Mouse (Mus musculus) frontal cortex, postnatal 14 days (tissue): ENCODE data around the gene Nap1l1.
"Not testable (repeated sequence)": the region's sequence is repeated elsewhere in the genome, so short reads cannot be mapped to it uniquely, and the experiment has no call there.

ENCODE experiments used
- DNase-seq, 2 experiments: peaks; one replicate each; pipeline ENCODE4 v3.0.0; 2022; ENCODE audit warnings: low spot score in 2 of 2

The Nap1l1 gene

DNA sequence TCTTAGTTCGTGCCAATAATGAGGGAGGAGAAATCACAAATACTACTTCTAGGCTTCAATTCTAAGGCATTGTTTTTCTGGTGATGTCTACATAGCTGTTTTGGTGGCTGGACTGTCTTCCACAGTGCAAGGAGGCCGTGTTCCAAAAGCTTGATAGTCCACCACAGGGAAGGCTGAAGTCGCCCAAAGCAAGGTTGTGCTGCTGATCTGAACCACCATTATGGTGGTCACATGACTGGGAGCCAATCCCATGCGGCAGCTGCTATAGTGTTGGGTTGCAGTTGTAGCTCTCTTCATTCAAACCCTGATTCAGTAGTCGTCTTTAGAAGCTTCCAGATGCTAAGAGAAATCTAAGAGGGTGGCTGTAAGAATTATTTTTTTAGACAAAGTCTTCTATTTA, 6.6 kb downstream of the Nap1l1 start:
- no peak for DNase-seq

DNA sequence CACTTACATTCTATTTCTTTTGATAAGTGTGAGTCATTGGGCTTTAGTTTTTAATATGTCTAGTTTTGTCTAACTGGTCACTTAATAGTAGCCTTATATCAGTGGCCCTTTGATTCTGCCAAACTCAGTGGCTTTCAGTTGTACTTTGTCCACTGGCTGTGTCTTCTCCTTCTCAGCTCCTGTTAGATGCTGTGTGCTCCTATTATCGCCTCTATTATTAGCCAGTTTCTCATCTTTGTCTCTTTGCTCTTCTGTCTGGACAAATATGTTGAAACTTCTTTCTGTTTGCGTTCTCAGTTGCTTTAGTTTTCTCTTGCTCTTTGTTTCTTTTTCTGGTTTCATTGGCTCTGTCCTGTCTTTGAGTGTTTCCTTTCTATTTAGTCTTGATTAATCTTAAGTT, 9.6 kb downstream of the Nap1l1 start:
- no peak for DNase-seq

DNA sequence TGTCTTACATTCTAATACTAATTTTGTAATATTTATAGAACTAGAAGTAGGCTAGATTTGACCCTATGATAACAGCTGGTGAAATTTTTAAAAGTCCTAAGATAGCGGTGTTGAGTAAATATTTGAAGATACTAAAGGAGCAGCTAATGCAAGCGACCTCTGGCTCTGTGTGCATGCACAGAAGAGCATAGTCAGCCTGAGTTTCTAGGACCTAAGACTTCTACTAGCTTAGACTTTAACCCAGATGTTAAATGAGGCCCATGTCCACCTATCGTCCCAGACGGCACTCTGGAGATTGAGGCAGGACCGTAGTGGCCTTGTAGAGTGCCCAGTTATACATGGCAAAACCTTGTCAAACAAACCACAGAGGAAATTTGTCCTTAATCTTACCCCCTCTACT, 11.1 kb downstream of the Nap1l1 start:
- DNase-seq = no peak

DNA sequence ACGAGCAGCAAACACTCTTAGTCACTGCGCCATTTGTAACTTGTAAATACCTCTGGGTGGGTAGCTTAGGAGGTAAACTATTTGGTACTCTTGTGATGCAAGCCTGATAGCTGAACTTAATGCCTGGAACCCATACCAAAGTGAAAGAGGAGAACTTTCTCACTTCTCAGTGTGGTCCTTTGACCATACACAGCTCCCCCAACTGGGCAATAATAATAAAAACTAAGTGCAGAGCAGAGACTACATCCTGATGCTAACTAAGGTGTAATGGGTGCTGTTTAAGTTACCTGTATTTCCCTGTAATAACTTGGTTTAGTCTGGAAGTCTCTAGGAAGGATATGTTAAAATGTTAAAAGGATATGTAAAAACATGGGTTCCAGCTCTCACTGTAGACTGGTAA, 15.8 kb downstream of the Nap1l1 start:
- no peak for DNase-seq

DNA sequence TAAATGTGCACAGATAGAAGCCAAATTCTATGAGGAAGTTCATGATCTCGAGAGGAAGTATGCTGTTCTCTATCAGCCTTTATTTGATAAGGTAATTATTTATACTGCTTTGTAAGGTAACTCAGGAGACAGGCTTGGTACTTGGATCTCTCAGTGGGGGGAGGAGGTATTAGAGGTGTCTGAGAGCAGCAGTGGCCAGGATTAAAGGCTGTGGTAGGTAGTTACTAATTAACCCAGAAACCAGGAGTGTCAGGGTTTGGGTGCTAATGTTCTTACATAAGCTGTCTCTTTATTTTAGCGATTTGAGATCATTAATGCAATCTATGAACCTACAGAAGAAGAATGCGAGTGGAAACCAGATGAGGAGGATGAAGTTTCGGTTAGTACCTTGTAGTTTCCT, 17.1 kb downstream of the Nap1l1 start:
- DNase-seq = not testable (repeated sequence)

DNA sequence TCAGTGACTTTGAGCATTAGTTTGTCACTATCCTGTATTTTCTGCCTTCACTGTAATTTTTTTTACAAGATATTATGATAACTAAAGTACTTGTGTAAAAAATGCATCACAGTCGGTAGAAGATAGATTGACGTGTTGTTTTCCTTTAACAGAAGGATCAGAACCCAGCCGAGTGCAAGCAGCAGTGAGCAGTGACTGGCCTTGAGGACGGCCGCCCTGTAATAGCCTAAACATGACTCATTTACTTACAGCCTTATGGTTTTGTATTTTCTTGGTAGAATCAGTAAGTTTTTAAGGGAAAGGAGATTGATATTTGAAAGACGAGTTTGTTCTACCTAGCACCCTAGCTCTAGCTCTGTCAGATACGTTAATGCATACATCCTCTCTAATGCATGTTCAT, 22.9 kb downstream of the Nap1l1 start:
- DNase-seq = no peak

DNA sequence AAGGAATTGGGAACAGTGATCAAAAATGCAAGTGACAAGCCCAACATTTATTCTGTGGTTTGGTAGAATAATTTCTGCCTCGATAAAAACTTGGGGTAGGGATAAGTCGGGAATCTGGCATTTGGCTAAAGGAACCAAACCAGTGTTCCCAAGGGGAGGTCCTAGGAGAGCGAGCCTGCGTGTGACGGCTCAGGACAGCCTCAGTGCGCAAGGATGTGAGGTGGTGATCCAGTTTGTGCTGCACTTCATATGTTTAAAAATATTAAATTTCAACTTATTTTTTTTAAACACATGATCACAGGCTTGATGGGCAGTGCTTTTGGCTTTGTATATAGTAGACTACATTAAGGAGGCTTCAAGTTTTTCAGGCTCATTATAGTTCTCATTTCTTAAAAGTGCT, 26.9 kb downstream of the Nap1l1 start:
- no peak for DNase-seq

DNA sequence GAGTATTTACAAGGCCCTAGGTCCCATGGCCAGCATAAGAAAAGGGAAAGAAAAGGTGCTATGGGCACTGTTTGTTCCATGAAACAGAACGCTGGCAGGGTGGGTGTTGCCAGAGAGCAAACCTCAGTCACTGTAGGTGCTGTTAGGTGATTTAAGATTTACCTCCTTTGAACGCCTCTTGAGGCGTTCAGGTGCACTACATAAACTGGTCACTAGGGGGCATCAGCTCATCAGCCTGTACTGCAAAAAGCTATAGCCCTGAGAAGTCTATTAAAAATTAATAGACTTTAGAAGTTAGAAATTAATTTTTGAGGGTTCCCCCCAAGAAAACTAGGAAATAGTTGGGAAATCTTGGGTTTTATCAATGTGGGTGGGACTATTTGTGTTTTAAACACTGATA, 30.0 kb downstream of the Nap1l1 start:
- peak; percentile 54 to 78 for DNase-seq

DNA sequence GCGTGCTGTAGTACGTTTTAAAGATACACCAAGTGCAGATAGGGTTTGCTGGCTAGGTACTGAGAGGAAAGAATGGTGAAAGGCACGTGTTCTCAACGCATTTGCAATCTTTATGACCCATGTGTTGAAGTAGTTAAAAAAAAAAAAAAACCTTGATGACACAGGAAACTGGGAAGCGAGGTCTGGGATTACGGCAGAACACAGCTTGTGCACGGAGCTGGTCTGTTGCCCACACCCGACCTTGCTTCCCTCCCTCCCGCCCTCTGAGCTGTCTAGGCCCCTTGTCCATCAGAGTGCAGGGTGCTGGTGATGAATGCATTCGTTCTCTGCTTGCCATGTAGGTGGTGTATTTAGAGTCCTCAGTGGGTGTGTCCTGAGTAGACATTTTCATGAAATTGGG, 30.7 kb downstream of the Nap1l1 start:
- DNase-seq = no peak

DNA sequence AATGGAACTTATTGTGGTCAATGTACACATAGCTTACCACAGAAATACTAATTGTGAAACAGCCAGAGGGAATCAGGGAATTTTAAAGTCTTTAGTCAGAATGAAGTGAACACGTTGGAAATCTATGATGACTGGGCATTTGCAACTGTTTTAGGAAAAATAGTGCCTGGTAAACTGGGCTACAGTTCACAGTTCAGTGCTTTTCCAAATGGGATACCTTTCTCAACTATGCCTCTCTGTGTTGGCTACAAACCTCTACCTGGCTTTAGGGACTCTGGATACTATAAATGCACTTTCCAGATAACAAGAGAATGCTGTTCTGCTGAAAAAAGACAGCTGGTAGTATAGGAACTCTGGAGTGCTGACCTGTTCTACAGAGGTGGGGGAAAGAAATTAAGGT, 31.6 kb downstream of the Nap1l1 start:
- DNase-seq = no peak

DNA sequence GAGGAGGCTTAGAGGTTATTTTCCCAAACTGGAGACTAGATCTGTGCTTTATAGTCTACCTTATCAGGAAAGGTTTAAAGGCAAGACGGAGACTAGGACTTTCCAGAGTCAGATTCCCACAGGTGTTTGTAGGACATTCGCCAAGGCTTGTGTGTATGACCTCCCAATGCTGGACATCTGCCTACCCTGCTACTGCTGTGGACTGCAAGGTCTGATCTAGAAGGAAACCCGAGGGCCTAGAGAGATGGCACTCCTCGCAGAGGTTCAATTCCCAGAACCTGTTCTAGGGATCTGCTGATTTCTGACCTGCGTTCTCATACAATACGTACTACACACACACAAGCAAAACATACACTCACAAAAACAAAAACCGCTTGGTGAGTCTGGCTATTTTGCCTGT, 32.4 kb downstream of the Nap1l1 start:
- no peak for DNase-seq

DNA sequence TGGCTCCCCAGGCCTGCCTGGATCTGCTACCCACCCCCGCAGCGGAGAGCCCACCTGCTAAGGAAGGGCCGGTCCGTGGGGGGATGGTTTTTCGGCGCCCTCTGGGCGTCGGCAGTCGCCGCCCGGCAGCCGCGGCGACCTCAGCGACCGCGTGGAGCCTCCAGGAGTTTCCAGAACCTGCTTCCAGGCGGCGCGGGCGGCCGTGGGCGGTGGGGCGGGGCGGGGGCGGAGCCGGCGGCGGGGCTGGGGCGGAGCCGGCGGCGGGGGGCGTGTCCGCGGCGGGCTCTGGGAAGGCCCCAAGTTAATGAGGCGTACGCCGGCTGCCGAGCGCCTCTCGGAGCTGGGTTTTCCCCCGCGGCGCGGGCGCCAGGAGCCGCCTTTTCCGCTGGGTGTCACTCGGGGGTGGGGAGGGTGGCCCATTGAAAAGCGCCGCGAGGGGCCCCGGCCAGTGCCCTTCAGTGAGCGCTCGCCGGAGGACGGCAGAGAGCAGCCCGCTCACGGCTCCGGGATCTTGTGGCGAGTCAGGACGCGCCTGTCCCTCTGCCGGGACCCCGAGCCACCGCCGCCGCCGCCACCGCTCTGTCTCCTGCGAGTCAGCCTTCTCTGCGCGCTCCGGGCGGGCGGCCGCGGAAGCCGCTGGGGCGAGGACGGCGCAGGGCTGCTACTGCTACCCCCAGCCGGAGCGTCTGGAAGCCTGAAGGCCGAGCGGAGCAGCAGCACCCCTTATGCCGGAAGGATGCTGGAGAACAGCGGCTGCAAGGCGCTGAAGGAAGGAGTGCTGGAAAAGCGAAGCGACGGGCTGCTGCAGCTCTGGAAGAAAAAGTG, 33.3 kb downstream of the Nap1l1 start, which contains the start of gene Phlda1:
Phlda1 (plus strand) TSS at position 186 of the 825 bp plus-strand sequence.
- DNase-seq = peak; percentile 88 to 89

DNA sequence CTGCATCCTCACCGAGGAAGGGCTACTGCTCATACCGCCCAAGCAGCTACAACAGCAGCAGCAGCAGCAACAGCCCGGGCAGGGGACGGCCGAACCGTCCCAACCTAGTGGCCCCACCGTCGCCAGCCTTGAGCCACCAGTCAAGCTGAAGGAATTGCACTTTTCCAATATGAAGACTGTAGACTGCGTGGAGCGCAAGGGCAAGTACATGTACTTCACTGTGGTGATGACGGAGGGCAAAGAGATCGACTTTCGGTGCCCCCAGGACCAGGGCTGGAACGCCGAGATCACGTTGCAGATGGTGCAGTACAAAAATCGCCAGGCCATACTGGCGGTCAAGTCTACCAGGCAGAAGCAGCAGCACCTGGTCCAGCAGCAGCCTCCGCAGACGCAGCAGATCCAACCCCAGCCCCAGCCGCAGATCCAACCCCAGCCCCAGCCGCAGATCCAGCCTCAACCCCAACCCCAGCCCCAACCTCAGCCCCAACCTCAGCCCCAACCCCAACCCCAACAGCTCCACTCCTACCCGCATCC, 34.0 kb downstream of the Nap1l1 start:
- DNase-seq = no peak

DNA sequence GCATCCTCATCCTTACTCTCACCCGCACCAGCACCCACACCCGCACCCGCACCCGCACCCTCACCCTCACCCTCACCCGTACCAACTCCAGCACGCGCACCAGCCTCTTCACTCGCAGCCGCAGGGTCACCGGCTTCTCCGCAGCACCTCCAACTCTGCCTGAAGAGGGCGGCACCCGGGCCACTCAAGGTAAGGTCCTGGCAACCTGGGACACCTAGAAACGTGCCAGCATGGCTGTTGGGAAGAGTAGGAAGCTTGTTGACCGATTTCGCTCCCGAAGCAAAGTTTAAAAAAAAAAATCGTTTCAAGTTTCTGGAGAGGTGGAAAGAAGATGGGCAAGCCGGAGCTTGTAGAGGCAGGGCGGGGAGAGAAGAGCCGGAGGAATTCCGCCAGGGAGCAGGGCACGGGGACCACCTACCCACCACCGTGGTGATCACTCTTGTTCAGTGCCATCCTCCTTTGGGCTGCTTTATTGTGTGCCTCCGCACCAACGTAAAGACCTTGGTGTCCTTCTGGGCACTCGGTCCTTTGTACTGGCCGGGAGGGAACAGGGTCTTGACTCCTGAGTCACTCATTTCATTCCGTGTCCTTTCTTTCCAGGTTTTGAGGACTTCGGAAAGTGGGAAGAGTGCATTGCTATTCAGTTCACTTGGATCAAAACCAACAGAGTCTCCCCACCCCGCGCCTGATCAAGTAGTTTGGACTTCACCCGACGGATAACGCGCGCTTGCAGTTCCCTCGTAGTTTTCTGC, 34.6 kb downstream of the Nap1l1 start:
- DNase-seq = peak; percentile 58 to 59

DNA sequence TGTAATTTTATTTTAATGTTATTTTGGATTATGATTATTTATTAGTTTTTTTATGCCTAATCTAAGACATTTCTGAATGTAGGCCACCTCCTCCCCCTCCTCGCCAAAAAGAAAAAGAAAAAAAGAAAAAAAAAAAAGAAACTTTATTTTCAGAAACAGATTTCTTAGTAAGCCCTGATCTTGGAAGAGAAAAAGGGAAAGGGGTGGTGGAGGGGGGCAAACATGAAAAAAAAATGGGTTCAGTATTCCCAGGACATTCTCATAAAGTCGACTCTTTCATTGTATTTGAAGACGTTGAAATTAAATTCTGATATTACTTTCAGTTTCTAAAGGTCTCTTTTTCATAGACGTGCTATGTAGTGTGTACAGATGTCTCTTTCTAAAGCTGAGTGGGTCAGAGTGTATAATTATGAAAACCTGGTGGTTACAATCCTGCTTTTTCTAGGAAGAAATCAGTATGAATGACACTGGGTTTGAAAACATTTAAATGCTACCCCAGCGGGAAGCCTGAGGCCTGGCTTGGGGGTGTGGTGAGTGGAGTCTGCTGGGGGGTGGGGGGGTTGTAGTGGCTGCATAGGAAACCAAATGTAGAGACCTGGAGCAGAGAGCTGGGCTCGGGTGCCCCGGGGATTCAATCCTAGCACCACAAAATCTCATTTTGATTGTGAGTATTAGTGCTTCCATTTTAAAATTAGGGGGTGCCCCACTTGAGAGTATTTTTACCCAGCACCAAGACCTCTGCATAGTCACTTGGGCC, 35.5 kb downstream of the Nap1l1 start:
- DNase-seq = no peak

DNA sequence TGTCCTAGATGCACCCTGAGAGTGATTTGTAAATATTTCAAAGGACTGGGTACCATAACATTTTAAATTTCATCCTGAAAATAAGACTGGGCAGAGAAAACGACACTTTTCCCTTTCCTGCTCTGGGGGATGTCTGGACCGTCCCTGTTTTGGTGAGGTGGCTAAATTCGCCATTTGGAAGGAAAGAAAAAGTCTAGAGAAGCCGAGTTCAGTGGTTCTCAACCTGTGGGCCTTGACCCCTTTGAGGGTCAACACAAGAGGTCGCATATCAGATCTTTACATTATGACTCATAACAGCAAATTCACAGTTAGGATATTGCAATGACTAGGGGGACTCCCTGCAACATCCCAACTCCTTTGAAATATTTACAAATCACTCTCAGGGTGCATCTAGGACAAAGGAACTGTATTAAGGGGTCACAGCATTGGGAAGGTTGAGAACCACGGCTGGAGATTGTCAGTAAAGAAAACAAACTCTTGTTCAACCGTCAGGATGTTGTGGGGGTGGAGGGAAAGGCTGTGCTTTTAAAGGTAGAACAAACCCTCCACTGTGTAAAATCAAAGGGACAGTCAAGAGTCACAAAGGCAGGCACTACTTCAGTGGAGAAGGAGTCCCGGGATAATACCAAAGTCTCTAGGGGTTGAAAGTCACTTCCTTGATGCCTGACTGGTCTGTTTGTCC, 36.2 kb downstream of the Nap1l1 start:
- no peak for DNase-seq

DNA sequence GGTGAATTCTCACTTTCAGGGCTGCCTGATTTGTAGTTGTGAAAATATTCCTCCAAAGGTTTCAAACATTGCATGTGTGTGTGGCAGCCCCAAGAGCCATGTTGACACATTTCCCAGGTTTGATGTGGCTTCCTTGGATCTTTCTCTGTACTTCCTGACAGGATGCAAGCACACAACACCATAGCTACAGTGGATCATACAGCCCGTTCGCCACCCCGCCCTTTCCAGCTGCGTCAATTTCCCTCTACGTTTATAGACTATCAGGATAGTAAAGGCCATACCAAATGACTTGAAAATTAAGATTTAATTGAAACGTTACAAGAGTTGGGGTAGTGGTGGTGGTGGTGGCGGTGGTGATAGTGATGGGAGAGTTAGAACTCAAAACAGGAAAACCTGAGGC, 37.0 kb downstream of the Nap1l1 start:
- DNase-seq = no peak

DNA sequence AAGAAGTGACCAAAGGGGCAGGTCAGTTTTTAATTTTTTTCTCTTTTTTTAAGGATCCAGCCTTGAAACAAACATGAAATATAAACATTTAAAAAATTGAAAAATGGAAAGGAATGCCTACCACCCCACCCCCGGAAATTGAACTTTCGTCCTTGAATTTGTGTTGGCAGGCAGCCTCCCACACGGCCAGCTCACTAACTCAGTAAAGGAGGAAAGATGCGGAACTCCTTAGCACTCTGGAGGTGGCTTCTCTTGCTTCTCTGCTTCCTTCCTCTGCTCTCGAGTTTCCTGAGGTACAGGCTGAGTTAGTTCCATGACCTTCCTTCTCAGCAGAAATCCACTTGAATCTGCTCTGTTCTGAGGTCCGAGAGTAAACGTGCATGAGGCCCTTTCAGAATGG, 37.8 kb downstream of the Nap1l1 start:
- DNase-seq = no peak

DNA sequence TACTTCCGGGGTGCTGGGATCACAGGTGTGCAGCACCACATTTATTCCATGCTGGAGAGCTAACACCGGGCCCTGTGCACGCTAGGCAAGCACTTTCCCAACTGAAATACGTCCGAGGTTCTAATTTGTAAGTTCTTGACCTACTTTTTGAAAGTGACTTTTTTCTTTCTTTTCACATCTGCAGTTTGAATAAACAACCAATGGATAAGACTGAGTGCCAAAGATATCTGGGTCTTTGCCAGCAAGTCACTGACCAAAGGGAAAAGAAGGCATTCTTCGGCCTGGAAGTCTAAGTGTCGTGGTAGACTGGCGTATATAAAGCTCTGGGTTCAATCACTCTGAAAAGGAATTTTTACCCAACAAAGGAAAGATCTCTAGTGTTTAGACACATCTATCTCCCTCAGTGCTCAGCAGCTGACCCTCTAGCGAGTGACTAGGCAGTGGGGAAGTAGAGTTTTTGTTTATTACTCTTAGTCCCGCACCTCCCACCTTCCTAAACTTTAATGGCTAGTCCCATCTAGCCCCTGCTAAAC, 39.1 kb downstream of the Nap1l1 start:
- DNase-seq = no peak

DNA sequence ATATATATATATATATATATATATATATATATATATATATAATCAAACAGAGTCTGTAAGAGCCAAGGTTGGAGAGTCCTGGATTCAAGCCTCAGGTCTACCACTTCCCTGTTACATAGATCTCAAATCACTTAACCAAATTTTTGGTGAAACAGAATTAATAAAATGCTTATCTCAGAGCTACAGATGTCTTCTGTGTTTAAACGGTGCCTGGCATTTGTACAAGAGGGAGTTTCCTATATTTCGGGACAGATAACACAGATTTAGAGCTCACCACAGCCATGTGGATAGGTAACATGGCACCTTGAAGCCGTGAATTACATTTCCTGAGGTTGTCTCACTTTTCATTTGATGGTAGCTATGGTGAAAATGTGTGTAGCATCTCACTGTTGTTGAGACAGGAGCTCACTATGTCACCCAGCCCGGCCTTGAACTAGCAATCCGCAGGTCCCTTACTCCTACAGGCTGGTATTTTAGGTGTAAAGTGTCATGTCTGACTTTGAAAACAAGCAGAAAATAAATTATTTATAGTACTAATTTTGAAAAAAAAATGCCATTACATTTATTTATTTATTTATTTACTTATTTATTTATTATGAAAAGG, 41.4 kb downstream of the Nap1l1 start:
- DNase-seq = no peak
